Comparison of ENCODE assay signal across 13 mouse cellular contexts in the genomic region with DNA sequence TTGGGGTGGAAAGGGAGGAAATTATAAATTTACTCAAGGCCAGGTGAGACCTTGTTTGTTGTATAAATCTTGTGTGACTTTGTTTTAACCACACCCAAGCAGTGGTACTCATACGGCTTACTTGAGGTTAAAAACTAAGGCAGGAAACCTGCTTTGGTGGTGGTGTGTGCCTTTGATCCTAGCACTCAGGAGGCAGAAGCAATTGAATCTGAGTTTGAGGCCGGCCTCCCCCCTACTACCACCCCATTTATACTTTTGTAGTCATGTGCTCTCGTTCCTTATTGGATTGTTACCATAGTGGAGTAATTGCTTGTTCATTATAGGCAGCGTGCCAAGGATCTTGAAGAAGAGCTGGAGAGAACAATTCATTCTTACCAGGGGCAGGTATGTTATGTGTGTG.
"Had no signal": no experiment of that assay in that cellular context is flagged by ENCODE, and none has a peak within 500 bp of the region (broad histone marks: within the 10 kb centered on the region; RNA-seq: fewer than 3 reads in every experiment).

No protein-coding gene starts in this region.

- H3K27me3 ChIP-seq: intestine, embryonic 15.5 days; kidney, embryonic 15.5 days; limb, embryonic 13.5 days; midbrain, embryonic 13.5 days; neural tube, embryonic 12.5 days; stomach, embryonic 15.5 days had no signal

- H3K9me3 ChIP-seq: intestine, embryonic 15.5 days; kidney, embryonic 15.5 days; limb, embryonic 13.5 days; midbrain, embryonic 13.5 days; neural tube, embryonic 12.5 days; stomach, embryonic 15.5 days had no signal

- DNase-seq: kidney, adult 18-20 months; kidney, postnatal 14 days; left cerebral cortex, postnatal 4 days; lung, adult 18-20 months; retina, postnatal 1 day; thymus, postnatal 14 days had no signal

- H3K4me3 ChIP-seq: intestine, embryonic 15.5 days; kidney, embryonic 15.5 days; limb, embryonic 13.5 days; midbrain, embryonic 13.5 days; neural tube, embryonic 12.5 days; stomach, embryonic 15.5 days had no signal

- H3K9ac ChIP-seq: intestine, embryonic 15.5 days; kidney, embryonic 15.5 days; limb, embryonic 13.5 days; liver, embryonic 14.5 days; midbrain, embryonic 13.5 days; neural tube, embryonic 12.5 days; stomach, embryonic 15.5 days had no signal

- H3K4me2 ChIP-seq: intestine, embryonic 15.5 days; kidney, embryonic 15.5 days; limb, embryonic 13.5 days; midbrain, embryonic 13.5 days; neural tube, embryonic 12.5 days; stomach, embryonic 15.5 days had no signal

- ATAC-seq: intestine, embryonic 15.5 days; midbrain, embryonic 13.5 days had no signal

- H3K4me1 ChIP-seq: intestine, embryonic 15.5 days; kidney, embryonic 15.5 days; limb, embryonic 13.5 days; midbrain, embryonic 13.5 days; neural tube, embryonic 12.5 days; stomach, embryonic 15.5 days had no signal

- H3K27ac ChIP-seq: intestine, embryonic 15.5 days; kidney, embryonic 15.5 days; limb, embryonic 13.5 days; liver, embryonic 14.5 days; midbrain, embryonic 13.5 days; neural tube, embryonic 12.5 days; stomach, embryonic 15.5 days had no signal
